Mouse (Mus musculus) thymus, adult 2 months (tissue): ENCODE measurements around the gene Gm6096.

Experiments
- CTCF ChIP-seq: fragments of 200-500 bp; IDR thresholded peaks from 2 replicates; pipeline ENCODE4 v1.5.1; 2012; ENCODE audit warnings: mild to moderate bottlenecking, control low read depth, low read length, moderate library complexity, borderline replicate concordance; ENCODE audit not compliant: control insufficient read depth, poor library complexity, insufficient read depth; ENCODE audit errors: extremely low read depth
- POLR2A ChIP-seq: fragments of 200-500 bp; IDR thresholded peaks from 2 replicates; pipeline ENCODE4 v1.6.1; 2012; ENCODE audit warnings: mild to moderate bottlenecking, low read length, control low read depth, moderate library complexity; ENCODE audit not compliant: control insufficient read depth, poor library complexity, insufficient read depth; ENCODE audit errors: extremely low read depth

GRCm38 (mm10) chr7:34226086-34226485 is 24.8 kb upstream of the Gm6096 start:
- TF ChIP-seq CTCF (no peak), POLR2A (no peak)
